Mouse (Mus musculus): ENCODE measurements around the gene Gkn3. TPM values are rescaled to one million over a fixed set of nuclear protein-coding genes. Genes with fewer than 3 reads are reported as not detected.

Gene Gkn3
- not detected in 2 replicates for polyA plus RNA-seq (2016; fragmentation: Nextera tagmentation; extraction: Ambion mirVana)

GRCm38 (mm10) chr6:87388877-87389276 lies at the start of gene Gkn3:
TSS of gene Gkn3 (minus strand) at chr6:87388935.
- 57% methylated on average over 7 of the region's 7 CpGs for WGBS
- no peak within 1 kb of the TSS for H3K4me2 ChIP-seq (replicated peaks)
- no peak within 1 kb of the TSS for H3K27ac ChIP-seq (replicated peaks)

DNA sequence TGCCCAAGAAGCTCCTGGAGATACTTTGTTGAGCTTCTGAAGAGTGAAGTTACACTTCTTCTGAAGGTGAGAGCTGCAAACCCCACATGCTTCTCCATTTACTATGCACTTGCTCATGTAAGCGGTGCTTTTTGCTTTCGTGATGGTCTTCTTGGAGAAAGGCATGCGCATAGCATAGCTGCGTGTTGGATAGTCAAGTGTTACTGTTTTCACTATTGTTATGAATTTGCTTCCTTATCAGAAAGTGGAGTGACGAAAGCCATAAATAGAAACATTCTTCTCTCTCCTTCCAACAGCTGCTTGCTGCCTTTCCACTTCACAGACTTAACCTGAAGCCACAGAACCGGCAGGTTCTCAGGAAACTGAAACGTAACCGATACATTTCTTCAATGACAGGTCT lies 48.0 kb upstream of the Gkn3 start:
- H3K36me3 ChIP-seq, result no peaks in the 10 kb centered on the region
- ATAC-seq (ENCODE audit: low FRiP score, low read depth), result no peak
- no peaks in the 10 kb centered on the region for H3K4me1 ChIP-seq
- WGBS, result 90% methylated on average over 8 of the region's 8 CpGs
- H3K4me2 ChIP-seq (replicated peaks), result no peak overlapping the region
- no peaks in the 10 kb centered on the region for H3K27me3 ChIP-seq
- H3K4me3 ChIP-seq, result no peak overlapping the region
- no peaks in the 10 kb centered on the region for H3K9me3 ChIP-seq
- no peak overlapping the region for H3K9ac ChIP-seq (replicated peaks)
- H3K27ac ChIP-seq (replicated peaks), result no peak overlapping the region

More at GRCm38 (mm10) chr6:87388877-87389276, at the start of gene Gkn3:
- Histone ChIP-seq H3K9ac (replicated peaks) (no peak within 1 kb of the TSS), H3K36me3 (no peaks in the 10 kb centered on the region), H3K4me3 (no peak within 1 kb of the TSS), H3K9me3 (no peaks in the 10 kb centered on the region), H3K4me1 (peaks cover 23% of the 10 kb centered on the region), H3K27me3 (peaks cover 15% of the 10 kb centered on the region; the same call in 1 of the 2 replicates)
- no peak for ATAC-seq (ENCODE audit: low FRiP score, low read depth)

GRCm38 (mm10) chr6:87435791-87436190 lies 47.1 kb upstream of the Gkn3 start:
- Histone ChIP-seq H3K27ac (replicated peaks) (no peak overlapping the region), H3K9ac (replicated peaks) (no peak overlapping the region), H3K9me3 (no peaks in the 10 kb centered on the region), H3K36me3 (no peaks in the 10 kb centered on the region), H3K27me3 (no peaks in the 10 kb centered on the region), H3K4me1 (no peaks in the 10 kb centered on the region), H3K4me3 (no peak overlapping the region), H3K4me2 (replicated peaks) (no peak overlapping the region)
- no peak for ATAC-seq (ENCODE audit: low FRiP score, low read depth)
- 93% methylated on average over 3 of the region's 3 CpGs for WGBS

- no peak for ATAC-seq (ENCODE audit: low FRiP score, low read depth)
- no peaks in the 10 kb centered on the region for H3K36me3 ChIP-seq
- 77% methylated on average over 6 of the region's 7 CpGs for WGBS
- no peaks in the 10 kb centered on the region for H3K4me1 ChIP-seq
- H3K9ac ChIP-seq (replicated peaks), result no peak within 1 kb of the TSS
- H3K27ac ChIP-seq (replicated peaks), result no peak within 1 kb of the TSS
- no peak within 1 kb of the TSS for H3K4me2 ChIP-seq (replicated peaks)
- H3K9me3 ChIP-seq, result no peaks in the 10 kb centered on the region
- H3K4me3 ChIP-seq, result no peak within 1 kb of the TSS
- no peaks in the 10 kb centered on the region for H3K27me3 ChIP-seq
Observed at GRCm38 (mm10) chr6:87428487-87429044, 39.8 kb upstream of the Gkn3 start, which contains the start of gene Bmp10. TSS of gene Bmp10 (plus strand) at chr6:87428994.

- Histone ChIP-seq H3K27me3 (no peaks in the 10 kb centered on the region), H3K4me2 (replicated peaks) (no peak overlapping the region), H3K27ac (replicated peaks) (no peak overlapping the region), H3K9me3 (no peaks in the 10 kb centered on the region), H3K4me1 (no peaks in the 10 kb centered on the region), H3K9ac (replicated peaks) (no peak overlapping the region), H3K4me3 (no peak overlapping the region), H3K36me3 (no peaks in the 10 kb centered on the region)
- 54% methylated on average over 8 of the region's 8 CpGs for WGBS
- no peak for ATAC-seq (ENCODE audit: low FRiP score, low read depth)
Observed at GRCm38 (mm10) chr6:87427616-87428015, 38.9 kb upstream of the Gkn3 start.

GRCm38 (mm10) chr6:87426954-87427353 lies 38.2 kb upstream of the Gkn3 start:
- no peaks in the 10 kb centered on the region for H3K4me1 ChIP-seq
- H3K4me2 ChIP-seq (replicated peaks), result no peak overlapping the region
- H3K9ac ChIP-seq (replicated peaks), result no peak overlapping the region
- H3K27ac ChIP-seq (replicated peaks), result no peak overlapping the region
- H3K36me3 ChIP-seq, result no peaks in the 10 kb centered on the region
- H3K27me3 ChIP-seq, result no peaks in the 10 kb centered on the region
- WGBS, result 79% methylated on average over 5 of the region's 5 CpGs
- no peaks in the 10 kb centered on the region for H3K9me3 ChIP-seq
- ATAC-seq (ENCODE audit: low FRiP score, low read depth), result no peak
- H3K4me3 ChIP-seq, result no peak overlapping the region

DNA sequence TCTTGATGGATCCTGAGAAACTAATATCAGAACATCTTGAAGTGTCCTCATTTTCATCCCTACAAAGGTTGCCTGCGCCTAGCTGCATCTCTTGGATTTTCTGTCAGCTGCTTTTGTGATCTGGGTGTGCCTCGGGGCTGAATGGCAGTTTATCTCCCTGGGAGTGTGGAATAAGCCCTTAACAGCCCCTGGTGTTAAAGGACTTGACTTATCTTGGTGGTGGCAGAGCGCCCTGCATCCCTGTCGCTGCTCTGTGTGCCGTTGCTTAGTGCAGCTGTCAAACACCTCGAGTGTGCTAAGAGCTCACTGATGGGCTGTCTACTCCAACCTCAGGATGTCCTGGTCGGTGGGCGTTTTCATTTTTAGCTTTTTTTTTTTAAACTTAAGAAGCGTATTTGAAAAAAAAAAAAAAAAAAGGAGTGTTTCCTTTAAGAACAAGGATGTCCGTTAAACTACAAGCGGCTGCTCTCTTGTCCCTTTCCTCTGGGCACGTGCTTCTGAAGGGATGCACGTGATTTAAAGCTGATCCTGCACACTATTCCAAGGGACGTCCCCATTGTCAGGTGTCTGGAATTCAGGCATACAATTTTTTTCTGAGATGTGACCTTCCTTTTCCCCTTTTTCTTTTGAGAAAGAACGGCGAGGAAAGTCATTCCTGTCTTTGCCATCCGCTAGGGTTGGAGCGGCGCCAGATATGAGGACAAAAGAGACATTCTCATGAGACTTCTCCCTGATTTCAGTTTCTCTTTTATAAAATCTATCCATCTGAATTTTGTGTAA lies 35.5 kb upstream of the Gkn3 start:
- Histone ChIP-seq H3K36me3 (no peaks in the 10 kb centered on the region), H3K9ac (replicated peaks) (no peak overlapping the region), H3K4me3 (no peak overlapping the region), H3K4me1 (no peaks in the 10 kb centered on the region), H3K27ac (replicated peaks) (no peak overlapping the region), H3K27me3 (no peaks in the 10 kb centered on the region; the same call in 1 of the 2 replicates), H3K4me2 (replicated peaks) (no peak overlapping the region), H3K9me3 (no peaks in the 10 kb centered on the region)
- 75% methylated on average over 19 of the region's 19 CpGs for WGBS
- ATAC-seq (ENCODE audit: low FRiP score, low read depth), result no peak

GRCm38 (mm10) chr6:87422304-87422703 lies 33.6 kb upstream of the Gkn3 start:
- no peak for ATAC-seq (ENCODE audit: low FRiP score, low read depth)
- no peaks in the 10 kb centered on the region for H3K4me1 ChIP-seq
- no peaks in the 10 kb centered on the region for H3K36me3 ChIP-seq
- H3K27me3 ChIP-seq, result no peaks in the 10 kb centered on the region; the same call in 1 of the 2 replicates
- no peaks in the 10 kb centered on the region for H3K9me3 ChIP-seq
- H3K9ac ChIP-seq (replicated peaks), result no peak overlapping the region
- H3K4me3 ChIP-seq, result no peak overlapping the region
- 79% methylated on average over 7 of the region's 7 CpGs for WGBS
- no peak overlapping the region for H3K27ac ChIP-seq (replicated peaks)
- no peak overlapping the region for H3K4me2 ChIP-seq (replicated peaks)

DNA sequence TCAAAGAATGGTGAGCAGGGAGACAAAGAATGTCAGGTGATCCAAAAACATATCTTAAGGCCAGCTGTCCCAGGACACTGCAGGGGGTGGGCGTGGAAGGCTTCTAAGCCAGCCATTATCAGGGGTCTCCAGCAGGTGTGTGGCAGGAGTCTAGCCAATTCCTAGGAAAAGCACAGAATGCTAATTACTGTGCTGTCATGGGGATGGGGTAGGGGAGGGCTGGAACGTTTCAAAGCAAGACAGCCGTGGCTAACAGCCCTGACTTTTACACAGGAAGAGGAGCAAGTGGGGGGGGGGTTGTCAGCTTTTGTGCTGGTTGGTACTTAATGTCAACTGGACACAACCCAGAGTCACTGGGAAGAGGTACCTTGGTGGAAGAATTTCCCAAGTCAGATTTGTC lies 23.3 kb upstream of the Gkn3 start:
- Histone ChIP-seq H3K27me3 (no peaks in the 10 kb centered on the region), H3K4me3 (no peak overlapping the region), H3K4me2 (replicated peaks) (no peak overlapping the region), H3K9me3 (no peaks in the 10 kb centered on the region), H3K4me1 (peaks cover 4% of the 10 kb centered on the region; the same call in 1 of the 2 replicates), H3K36me3 (no peaks in the 10 kb centered on the region), H3K9ac (replicated peaks) (no peak overlapping the region), H3K27ac (replicated peaks) (no peak overlapping the region)
- ATAC-seq (ENCODE audit: low FRiP score, low read depth), result no peak
- WGBS, result 32% methylated on average over 3 of the region's 3 CpGs

DNA sequence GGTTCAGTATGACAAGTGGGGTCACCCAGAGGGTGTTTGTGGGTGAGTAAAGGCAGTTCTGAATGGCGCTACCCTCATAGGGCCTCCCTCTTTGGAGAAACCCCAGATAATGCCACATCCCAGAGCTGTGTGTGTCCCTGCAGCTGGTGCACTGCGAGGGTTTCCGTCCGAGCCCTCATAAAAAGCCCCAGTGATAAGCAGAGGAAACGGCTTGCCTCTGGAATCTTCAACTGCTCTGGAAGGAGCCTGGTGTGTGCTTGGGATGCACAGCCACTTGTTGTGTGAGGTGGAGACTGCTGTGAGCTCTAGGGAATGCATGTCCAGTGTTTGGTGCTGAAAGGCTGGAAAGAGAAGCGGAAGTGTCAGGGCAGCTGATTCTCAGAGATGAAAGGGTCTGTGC lies 12.7 kb upstream of the Gkn3 start:
- no peak overlapping the region for H3K4me2 ChIP-seq (replicated peaks)
- no peak overlapping the region for H3K9ac ChIP-seq (replicated peaks)
- H3K27ac ChIP-seq (replicated peaks), result no peak overlapping the region
- no peaks in the 10 kb centered on the region for H3K36me3 ChIP-seq
- no peaks in the 10 kb centered on the region for H3K9me3 ChIP-seq
- WGBS, result 82% methylated on average over 6 of the region's 6 CpGs
- no peak for ATAC-seq (ENCODE audit: low FRiP score, low read depth)
- no peak overlapping the region for H3K4me3 ChIP-seq
- H3K4me1 ChIP-seq, result no peaks in the 10 kb centered on the region
- no peaks in the 10 kb centered on the region for H3K27me3 ChIP-seq

GRCm38 (mm10) chr6:87399886-87400566 lies 11.3 kb upstream of the Gkn3 start:
- 53% methylated on average over 4 of the region's 4 CpGs for WGBS
- Histone ChIP-seq H3K9me3 (no peaks in the 10 kb centered on the region), H3K4me2 (replicated peaks) (no peak overlapping the region), H3K27ac (replicated peaks) (no peak overlapping the region), H3K27me3 (no peaks in the 10 kb centered on the region), H3K9ac (replicated peaks) (no peak overlapping the region), H3K4me1 (no peaks in the 10 kb centered on the region), H3K4me3 (no peak overlapping the region), H3K36me3 (no peaks in the 10 kb centered on the region)
- no peak for ATAC-seq (ENCODE audit: low FRiP score, low read depth)

DNA sequence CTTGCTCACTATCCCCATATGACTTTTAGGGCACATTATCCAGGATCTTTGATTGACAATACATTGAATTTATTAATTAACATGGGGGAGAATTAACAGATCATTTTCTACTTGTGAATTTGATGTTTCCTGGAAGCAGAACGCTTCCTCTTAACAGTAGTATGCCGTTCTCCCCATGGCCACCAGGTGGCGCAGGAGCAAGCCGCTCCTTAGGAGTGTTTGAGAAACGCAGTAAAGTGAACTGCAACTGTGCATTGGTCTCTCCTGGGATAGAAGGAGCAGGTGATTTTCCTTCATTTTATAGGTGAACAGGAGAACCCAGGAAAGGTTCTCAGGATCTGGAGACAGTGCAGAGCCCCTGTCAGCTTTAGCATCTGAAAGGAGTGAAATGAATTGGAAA lies 10.4 kb upstream of the Gkn3 start:
- ATAC-seq (ENCODE audit: low FRiP score, low read depth), result no peak
- no peaks in the 10 kb centered on the region for H3K4me1 ChIP-seq
- H3K9ac ChIP-seq (replicated peaks), result no peak overlapping the region
- H3K36me3 ChIP-seq, result no peaks in the 10 kb centered on the region
- no peak overlapping the region for H3K4me3 ChIP-seq
- 3% methylated on average over 5 of the region's 5 CpGs for WGBS
- H3K27me3 ChIP-seq, result no peaks in the 10 kb centered on the region
- H3K4me2 ChIP-seq (replicated peaks), result no peak overlapping the region
- no peaks in the 10 kb centered on the region for H3K9me3 ChIP-seq
- H3K27ac ChIP-seq (replicated peaks), result no peak overlapping the region

All from midbrain, embryonic 12.5 days (tissue).